Mouse (Mus musculus) layer of hippocampus, postnatal 10 days (tissue): ENCODE results near the gene Prrc2a. TPM values are rescaled to one million over a fixed set of nuclear protein-coding genes. Genes with fewer than 3 reads are reported as not detected.

Experiments
- DNase-seq, 2 experiments: peaks; one replicate each; pipeline ENCODE4 v3.0.0; 2021; ENCODE audit warnings: low spot score in 2 of 2
- long read RNA-seq: library from polyadenylated mRNA; stranded (forward); transcript quantifications from one replicate; pipeline ENCODE4 v2.0.0, GENCODE M21; 2023
- total RNA-seq, 2 experiments: library from RNA; stranded (reverse); gene quantifications; 2 replicates each; pipeline ENCODE4 v1.2.3; 2021

Gene Prrc2a
- 100 to 1,000 TPM; 284 to 322 TPM for total RNA-seq
- long read RNA-seq, partial matches to known transcripts: 5 of 9 reads
- long read RNA-seq, other reads (novel, unspliced or antisense): 4 of 9 reads

- DNase-seq: peak; percentile 99
Observed at GRCm38 (mm10) chr17:35164568-35165450, at the start of gene Prrc2a. Prrc2a (minus strand) TSS chr17:35164897.

GRCm38 (mm10) chr17:35213071-35213470, 48.4 kb upstream of the Prrc2a start:
- no peak for DNase-seq

- DNase-seq: no peak
Observed at GRCm38 (mm10) chr17:35210593-35210992, 45.9 kb upstream of the Prrc2a start.

GRCm38 (mm10) chr17:35209785-35210535, 45.3 kb upstream of the Prrc2a start:
- DNase-seq: no peak

- DNase-seq: no peak
Observed at GRCm38 (mm10) chr17:35205380-35205769, 40.7 kb upstream of the Prrc2a start.

GRCm38 (mm10) chr17:35204494-35205379, 40.0 kb upstream of the Prrc2a start, which contains the start of gene Lta:
Lta (minus strand) TSS chr17:35205351.
- DNase-seq: no peak

GRCm38 (mm10) chr17:35202442-35202841, 37.7 kb upstream of the Prrc2a start:
- no peak for DNase-seq

- no peak for DNase-seq
Observed at GRCm38 (mm10) chr17:35201787-35202186, 37.1 kb upstream of the Prrc2a start, which contains the start of gene Tnf. Tnf (minus strand) TSS chr17:35202007.

- no peak for DNase-seq
Observed at GRCm38 (mm10) chr17:35201128-35201527, 36.4 kb upstream of the Prrc2a start.

GRCm38 (mm10) chr17:35200398-35200797, 35.7 kb upstream of the Prrc2a start:
- no peak for DNase-seq

GRCm38 (mm10) chr17:35198946-35199345, 34.2 kb upstream of the Prrc2a start:
- DNase-seq: no peak

GRCm38 (mm10) chr17:35198029-35198428, 33.3 kb upstream of the Prrc2a start:
- no peak for DNase-seq

- DNase-seq: no peak
Observed at GRCm38 (mm10) chr17:35197126-35197525, 32.4 kb upstream of the Prrc2a start.

GRCm38 (mm10) chr17:35196321-35196641, 31.6 kb upstream of the Prrc2a start:
- no peak for DNase-seq

GRCm38 (mm10) chr17:35195631-35196320, 31.1 kb upstream of the Prrc2a start:
- DNase-seq: peak; percentile 82 to 85

GRCm38 (mm10) chr17:35194844-35195630, 30.3 kb upstream of the Prrc2a start:
- no peak for DNase-seq

GRCm38 (mm10) chr17:35193881-35194843, 29.5 kb upstream of the Prrc2a start, which contains the start of gene Ltb:
Ltb (plus strand) TSS chr17:35194439.
- no peak for DNase-seq

GRCm38 (mm10) chr17:35192924-35193323, 28.2 kb upstream of the Prrc2a start:
- no peak for DNase-seq
